Mouse (Mus musculus): ENCODE results near the gene Lrrc75b. TPM values are rescaled to one million over a fixed set of nuclear protein-coding genes. Genes with fewer than 3 reads are reported as not detected.
"Not testable (repeated sequence)": the region's sequence is repeated elsewhere in the genome, so short reads cannot be mapped to it uniquely, and the experiment has no call there.

The Lrrc75b gene
- polyA plus RNA-seq, 1 experiment from 2014 or later, result 0.93 TPM

- TF ChIP-seq EP300 (optimal IDR thresholded peaks at IDR 0.05) (no peak), CTCF (IDR thresholded peaks at IDR 0.05; ENCODE audit: low read depth) (no peak)
- no peak overlapping the region for H3K27ac ChIP-seq (replicated peaks)
Measured at GRCm38 (mm10) chr10:75536123-75536522, 24.0 kb downstream of the Lrrc75b start.

GRCm38 (mm10) chr10:75535423-75535822 is 24.7 kb downstream of the Lrrc75b start:
- no peak for TF ChIP-seq CTCF (IDR thresholded peaks at IDR 0.05; ENCODE audit: low read depth)
- TF ChIP-seq EP300 (optimal IDR thresholded peaks at IDR 0.05), result no peak
- Histone ChIP-seq H3K4me3 (ENCODE audit: low read depth, low read length) (no peak overlapping the region), H3K9me3 (ENCODE audit: control insufficient read depth, low read length) (no peaks in the 10 kb centered on the region), H3K4me1 (replicated peaks; ENCODE audit: control insufficient read depth, insufficient read depth) (no peaks in the 10 kb centered on the region), H3K27me3 (ENCODE audit: control insufficient read depth, insufficient read depth, low read length) (no peaks in the 10 kb centered on the region), H3K9ac (ENCODE audit: low read length) (no peak overlapping the region), H3K36me3 (ENCODE audit: control insufficient read depth, insufficient read depth, low read length) (peaks cover 13% of the 10 kb centered on the region), H3K4me2 (replicated peaks; ENCODE audit: low read depth) (no peak overlapping the region), H3K27ac (replicated peaks) (no peak overlapping the region)
- no peak for DNase-seq (ENCODE audit: low spot score)
- no peak for ATAC-seq (ENCODE audit: low FRiP score, low TSS enrichment)
- 84% methylated on average over 2 of the region's 2 CpGs for WGBS

More at GRCm38 (mm10) chr10:75536123-75536522, 24.0 kb downstream of the Lrrc75b start:
- Histone ChIP-seq H3K9ac (ENCODE audit: low read length) (no peak overlapping the region), H3K27me3 (ENCODE audit: control insufficient read depth, insufficient read depth, low read length) (no peaks in the 10 kb centered on the region), H3K9me3 (ENCODE audit: control insufficient read depth, low read length) (no peaks in the 10 kb centered on the region), H3K4me1 (replicated peaks; ENCODE audit: control insufficient read depth, insufficient read depth) (no peaks in the 10 kb centered on the region), H3K4me3 (ENCODE audit: low read depth, low read length) (no peak overlapping the region), H3K4me2 (replicated peaks; ENCODE audit: low read depth) (no peak overlapping the region), H3K36me3 (ENCODE audit: control insufficient read depth, insufficient read depth, low read length) (peaks cover 13% of the 10 kb centered on the region)
- DNase-seq (ENCODE audit: low spot score), result no peak
- WGBS, result 80% methylated on average over 5 of the region's 5 CpGs
- ATAC-seq (ENCODE audit: low FRiP score, low TSS enrichment), result no peak

- ATAC-seq (ENCODE audit: low FRiP score, low TSS enrichment) (no peak), DNase-seq (ENCODE audit: low spot score) (no peak)
- H3K4me3 ChIP-seq (ENCODE audit: low read depth, low read length), result no peak overlapping the region
- no peaks in the 10 kb centered on the region for H3K27me3 ChIP-seq (ENCODE audit: control insufficient read depth, insufficient read depth, low read length)
- H3K9me3 ChIP-seq (ENCODE audit: control insufficient read depth, low read length), result no peaks in the 10 kb centered on the region
- no peak overlapping the region for H3K4me2 ChIP-seq (replicated peaks; ENCODE audit: low read depth)
- H3K9ac ChIP-seq (ENCODE audit: low read length), result no peak overlapping the region
- no peak for TF ChIP-seq EP300 (optimal IDR thresholded peaks at IDR 0.05)
- TF ChIP-seq CTCF (IDR thresholded peaks at IDR 0.05; ENCODE audit: low read depth), result no peak
- H3K36me3 ChIP-seq (ENCODE audit: control insufficient read depth, insufficient read depth, low read length), result peaks cover 13% of the 10 kb centered on the region
- H3K4me1 ChIP-seq (replicated peaks; ENCODE audit: control insufficient read depth, insufficient read depth), result no peaks in the 10 kb centered on the region
- H3K27ac ChIP-seq (replicated peaks), result no peak overlapping the region
- WGBS, result 91% methylated on average over 8 of the region's 8 CpGs
Measured at GRCm38 (mm10) chr10:75534934-75535333, 25.2 kb downstream of the Lrrc75b start.

- Histone ChIP-seq H3K27ac (replicated peaks) (no peak overlapping the region), H3K4me2 (replicated peaks; ENCODE audit: low read depth) (no peak overlapping the region), H3K9ac (ENCODE audit: low read length) (no peak overlapping the region), H3K27me3 (ENCODE audit: control insufficient read depth, insufficient read depth, low read length) (no peaks in the 10 kb centered on the region), H3K9me3 (ENCODE audit: control insufficient read depth, low read length) (no peaks in the 10 kb centered on the region), H3K4me3 (ENCODE audit: low read depth, low read length) (no peak overlapping the region), H3K36me3 (ENCODE audit: control insufficient read depth, insufficient read depth, low read length) (peaks cover 13% of the 10 kb centered on the region), H3K4me1 (replicated peaks; ENCODE audit: control insufficient read depth, insufficient read depth) (no peaks in the 10 kb centered on the region)
- no peak for ATAC-seq (ENCODE audit: low FRiP score, low TSS enrichment)
- WGBS, result 91% methylated on average over 8 of the region's 8 CpGs
- TF ChIP-seq CTCF (IDR thresholded peaks at IDR 0.05; ENCODE audit: low read depth) (no peak), EP300 (optimal IDR thresholded peaks at IDR 0.05) (no peak)
- no peak for DNase-seq (ENCODE audit: low spot score)
Measured at GRCm38 (mm10) chr10:75534216-75534615, 25.9 kb downstream of the Lrrc75b start.

GRCm38 (mm10) chr10:75531532-75532090 is 28.5 kb downstream of the Lrrc75b start:
- H3K9ac ChIP-seq (ENCODE audit: low read length), result no peak overlapping the region
- H3K9me3 ChIP-seq (ENCODE audit: control insufficient read depth, low read length), result no peaks in the 10 kb centered on the region
- DNase-seq (ENCODE audit: low spot score), result no peak
- H3K36me3 ChIP-seq (ENCODE audit: control insufficient read depth, insufficient read depth, low read length), result peaks cover 13% of the 10 kb centered on the region
- WGBS, result 90% methylated on average over 9 of the region's 9 CpGs
- TF ChIP-seq EP300 (optimal IDR thresholded peaks at IDR 0.05) (no peak), CTCF (IDR thresholded peaks at IDR 0.05; ENCODE audit: low read depth) (no peak)
- H3K4me1 ChIP-seq (replicated peaks; ENCODE audit: control insufficient read depth, insufficient read depth), result no peaks in the 10 kb centered on the region
- no peak overlapping the region for H3K27ac ChIP-seq (replicated peaks)
- ATAC-seq (ENCODE audit: low FRiP score, low TSS enrichment), result no peak
- H3K4me2 ChIP-seq (replicated peaks; ENCODE audit: low read depth), result no peak overlapping the region
- no peak overlapping the region for H3K4me3 ChIP-seq (ENCODE audit: low read depth, low read length)
- H3K27me3 ChIP-seq (ENCODE audit: control insufficient read depth, insufficient read depth, low read length), result no peaks in the 10 kb centered on the region

- ATAC-seq (ENCODE audit: low FRiP score, low TSS enrichment), result no peak
- Histone ChIP-seq H3K27me3 (ENCODE audit: control insufficient read depth, insufficient read depth, low read length) (no peaks in the 10 kb centered on the region), H3K4me2 (replicated peaks; ENCODE audit: low read depth) (no peak overlapping the region), H3K4me1 (replicated peaks; ENCODE audit: control insufficient read depth, insufficient read depth) (no peaks in the 10 kb centered on the region), H3K27ac (replicated peaks) (no peak overlapping the region), H3K9ac (ENCODE audit: low read length) (no peak overlapping the region), H3K36me3 (ENCODE audit: control insufficient read depth, insufficient read depth, low read length) (peaks cover 13% of the 10 kb centered on the region), H3K9me3 (ENCODE audit: control insufficient read depth, low read length) (no peaks in the 10 kb centered on the region), H3K4me3 (ENCODE audit: low read depth, low read length) (no peak overlapping the region)
- no peak for TF ChIP-seq CTCF (IDR thresholded peaks at IDR 0.05; ENCODE audit: low read depth)
- TF ChIP-seq EP300 (optimal IDR thresholded peaks at IDR 0.05), result no peak
- no peak for DNase-seq (ENCODE audit: low spot score)
- whole genome bisulfite sequencing, result 82% methylated on average over 2 of the region's 2 CpGs
Measured at GRCm38 (mm10) chr10:75530322-75530721, 29.8 kb downstream of the Lrrc75b start.

GRCm38 (mm10) chr10:75525450-75525849 is 34.7 kb downstream of the Lrrc75b start:
- H3K9ac ChIP-seq (ENCODE audit: low read length); DNase-seq (ENCODE audit: low spot score); H3K27me3 ChIP-seq (ENCODE audit: control insufficient read depth, insufficient read depth, low read length); ATAC-seq (ENCODE audit: low FRiP score, low TSS enrichment); H3K9me3 ChIP-seq (ENCODE audit: control insufficient read depth, low read length); H3K27ac ChIP-seq (replicated peaks); H3K4me3 ChIP-seq (ENCODE audit: low read depth, low read length); H3K36me3 ChIP-seq (ENCODE audit: control insufficient read depth, insufficient read depth, low read length); H3K4me1 ChIP-seq (replicated peaks; ENCODE audit: control insufficient read depth, insufficient read depth); H3K4me2 ChIP-seq (replicated peaks; ENCODE audit: low read depth): not testable (repeated sequence)
- WGBS, result 96% methylated on average over 9 of the region's 9 CpGs
